Mouse (Mus musculus) frontal cortex, adult (tissue): ENCODE measurements at regions not wholly inside any gene's neighbourhood (a gene's known extent, or its start where the extent isn't known, plus 50 kb on each side); places are given as distances from the start of the nearest gene placed in this dataset.

ENCODE experiments used
- ATAC-seq: cut with Nextera tagmentation; 2 replicates; pipeline ENCODE4 v1.9.2; 2017; ENCODE audit warnings: mild to moderate bottlenecking, moderate library complexity, mixed read lengths; ENCODE audit not compliant: low TSS enrichment

DNA sequence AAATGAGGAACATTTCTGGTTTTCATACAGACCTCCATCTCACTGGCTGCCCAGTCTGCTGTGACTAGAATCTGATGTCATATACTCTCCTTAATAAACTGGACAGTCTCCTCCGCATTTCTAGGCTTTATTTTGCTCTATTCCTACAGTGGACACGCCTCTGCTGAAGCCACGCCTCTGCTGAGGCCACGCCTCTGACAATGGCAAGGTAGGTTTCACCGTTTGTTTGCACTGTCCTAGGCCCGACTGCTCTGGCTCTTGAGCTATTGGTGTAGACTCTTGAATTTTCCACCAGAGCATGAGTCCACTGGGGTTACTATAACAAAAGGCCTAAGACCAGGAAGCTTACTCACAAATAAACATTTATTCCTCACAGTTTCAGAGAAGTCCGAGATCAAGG lies 69.8 kb upstream of the Pax2 start:
- ATAC-seq, result no peak

GRCm38 (mm10) chr19:44692396-44692795 lies 63.4 kb upstream of the Pax2 start:
- no peak for ATAC-seq

DNA sequence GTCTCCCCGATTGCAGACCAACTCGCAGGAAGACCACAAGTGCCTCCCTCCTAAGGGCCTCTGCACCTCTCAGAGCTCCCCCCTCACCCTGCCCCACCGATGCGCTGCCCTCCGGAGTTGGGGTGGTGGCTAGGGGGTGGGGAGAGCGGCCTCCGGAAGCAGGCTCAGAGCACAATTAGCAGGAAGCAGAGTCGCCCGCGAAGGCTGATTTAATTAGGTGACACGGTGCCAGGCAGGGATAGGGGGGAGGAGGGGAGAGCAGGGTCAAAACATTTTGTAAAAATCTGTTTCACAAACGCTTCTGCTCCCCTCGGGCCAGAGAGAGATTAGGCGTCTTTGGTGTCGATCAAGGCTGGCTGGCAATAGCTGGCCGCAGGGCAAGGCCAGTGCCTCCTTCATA lies 63.0 kb upstream of the Pax2 start:
- no peak for ATAC-seq

GRCm38 (mm10) chr19:44695331-44695730 lies 60.5 kb upstream of the Pax2 start:
- ATAC-seq, result no peak

DNA sequence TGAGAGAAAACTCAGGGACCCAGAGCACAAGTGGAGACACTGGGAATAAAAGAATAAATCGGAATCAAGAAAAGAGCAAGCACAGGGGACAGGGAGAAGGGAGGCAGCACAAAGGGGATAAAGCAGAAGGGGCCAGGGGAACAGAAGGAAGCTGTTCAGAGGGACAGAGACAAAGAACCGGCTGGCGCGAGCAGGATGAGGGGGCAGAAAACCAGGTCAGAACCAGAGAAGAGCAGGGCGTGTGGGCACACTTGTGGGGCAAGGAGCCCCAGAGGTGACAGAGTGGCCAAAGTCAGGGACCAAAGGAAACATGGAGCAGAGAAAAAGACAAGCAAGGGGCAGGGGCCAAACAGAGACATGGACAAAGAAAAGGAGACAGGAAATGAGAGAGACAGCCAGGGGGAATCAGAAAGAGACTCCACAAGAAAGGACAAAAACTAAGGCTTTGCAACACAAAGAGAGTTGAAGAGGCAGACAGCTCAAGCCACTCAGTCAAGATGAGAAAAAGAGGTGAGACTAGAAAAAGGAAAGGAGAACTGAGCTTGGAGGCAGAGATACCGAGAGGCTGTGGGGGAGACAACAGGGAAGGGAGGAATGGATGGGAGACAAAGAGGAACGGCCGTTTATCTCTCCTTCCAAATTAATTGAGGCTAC lies 59.7 kb upstream of the Pax2 start:
- ATAC-seq, result no peak

- no peak for ATAC-seq
These were observed 59.1 kb upstream of the Pax2 start for GRCm38 (mm10) chr19:44696773-44697172.

DNA sequence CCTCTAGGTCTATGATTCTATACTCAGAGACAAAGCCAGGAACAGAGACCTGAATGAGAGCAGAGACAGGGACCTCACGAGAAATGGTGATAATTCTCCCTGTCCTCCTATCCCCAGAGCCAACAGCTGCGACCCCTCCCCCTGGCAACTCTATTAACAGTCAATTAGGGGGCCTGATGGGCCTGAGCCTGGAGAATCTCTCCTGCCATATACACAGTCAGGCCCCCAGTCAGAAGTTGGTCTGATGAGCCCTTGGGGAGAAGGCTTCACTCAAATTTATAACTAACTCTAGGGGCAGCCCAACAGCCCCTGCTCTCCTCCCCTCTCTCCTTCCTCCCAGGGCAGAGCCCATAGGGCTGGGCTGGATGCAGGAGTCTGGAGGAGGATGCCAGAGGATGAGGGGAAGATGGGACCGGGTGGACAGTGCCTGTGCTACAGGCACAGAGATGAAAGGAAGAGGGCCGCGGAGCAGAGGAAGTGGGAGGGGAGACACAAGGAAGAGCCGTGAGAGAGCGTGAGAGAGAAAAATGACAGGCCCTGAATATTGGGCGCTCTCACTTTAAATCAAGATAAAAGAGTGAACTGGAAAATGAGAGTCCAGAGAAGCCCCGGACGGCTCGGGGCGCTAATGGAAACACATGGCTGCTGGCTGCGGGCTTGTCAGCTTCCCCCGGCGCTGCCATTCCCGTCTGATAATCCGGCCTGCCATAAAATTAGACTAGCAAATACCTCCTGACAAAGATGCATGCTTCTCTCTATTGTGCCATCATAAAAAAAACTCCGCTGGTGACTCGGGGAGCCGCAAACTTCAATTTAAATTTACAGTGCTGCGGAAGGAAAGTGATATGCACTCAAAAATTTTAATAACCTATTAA lies 57.2 kb upstream of the Pax2 start:
- ATAC-seq, result no peak
